Mouse (Mus musculus) C2C12 (cell line): ENCODE results near the gene Ubap2l. TPM values are rescaled to one million over a fixed set of nuclear protein-coding genes. Genes with fewer than 3 reads are reported as not detected.
A peak's percentile ranks its signal among the peaks of the same experiment; 100 is the strongest.

Experiments used
- H3K27me3 ChIP-seq: one replicate; pipeline ENCODE4 v1.6.1; 2011; ENCODE audit not compliant: control insufficient read depth, insufficient read depth, insufficient read length
- H3K36me3 ChIP-seq: one replicate; pipeline ENCODE4 v1.6.1; 2011; ENCODE audit not compliant: control insufficient read depth, insufficient read depth
- H3K4me3 ChIP-seq: one replicate; pipeline ENCODE4 v1.5.1; 2011; ENCODE audit warnings: mild to moderate bottlenecking, control low read depth; ENCODE audit not compliant: poor library complexity, insufficient read depth, severe bottlenecking
- H3K79me2 ChIP-seq: one replicate; pipeline ENCODE4 v1.6.1; 2011; ENCODE audit not compliant: control insufficient read depth, insufficient read depth
- H3K79me3 ChIP-seq: one replicate; pipeline ENCODE4 v1.6.1; 2011; ENCODE audit warnings: low read depth, control low read depth
- H3ac ChIP-seq: one replicate; pipeline ENCODE3; 2011; ENCODE audit warnings: low read depth; ENCODE audit not compliant: control insufficient read depth, insufficient read length
- CEBPB ChIP-seq: IDR thresholded peaks from one replicate; pipeline ENCODE4 v1.6.1; 2011; ENCODE audit warnings: low read depth, mild to moderate bottlenecking, control low read depth, moderate library complexity
- CTCF ChIP-seq: IDR thresholded peaks from one replicate; pipeline ENCODE4 v1.5.1; 2011; ENCODE audit not compliant: control insufficient read depth, insufficient read depth, insufficient read length
- FOSL1 ChIP-seq: IDR thresholded peaks from one replicate; pipeline ENCODE4 v1.8.0; 2011; ENCODE audit warnings: mild to moderate bottlenecking, low read length; ENCODE audit not compliant: poor library complexity, insufficient read depth, severe bottlenecking
- MAX ChIP-seq: IDR thresholded peaks from one replicate; pipeline ENCODE4 v1.6.1; 2011; ENCODE audit warnings: mild to moderate bottlenecking, control low read depth
- MYOD1 ChIP-seq: IDR thresholded peaks from one replicate; pipeline ENCODE4 v1.6.1; 2011; ENCODE audit warnings: low read depth; ENCODE audit not compliant: control insufficient read depth, insufficient read length
- MYOG ChIP-seq: IDR thresholded peaks from one replicate; pipeline ENCODE4 v1.6.1; 2011; ENCODE audit not compliant: control insufficient read depth, insufficient read length; ENCODE audit errors: extremely low read depth
- USF1 ChIP-seq: IDR thresholded peaks from one replicate; pipeline ENCODE4 v1.6.1; 2011; ENCODE audit warnings: low read depth, mild to moderate bottlenecking, control low read depth, moderate library complexity
- microRNA-seq: library from miRNA; unstranded; fragments of <30 nt; microRNA quantifications from one replicate; pipeline ENCODE4, GENCODE M21; 2019; ENCODE audit warnings: borderline microRNAs expressed
- polyA plus RNA-seq: library from polyadenylated mRNA; unstranded; fragments of >200 nt; fragmentation: generic; extraction: Trizol; gene quantifications from one replicate; pipeline ENCODE4 v1.2.1, GENCODE M21; 2012; ENCODE audit warnings: missing spikeins

The Ubap2l gene
- polyA plus RNA-seq, 1 experiment, result 110 TPM

DNA sequence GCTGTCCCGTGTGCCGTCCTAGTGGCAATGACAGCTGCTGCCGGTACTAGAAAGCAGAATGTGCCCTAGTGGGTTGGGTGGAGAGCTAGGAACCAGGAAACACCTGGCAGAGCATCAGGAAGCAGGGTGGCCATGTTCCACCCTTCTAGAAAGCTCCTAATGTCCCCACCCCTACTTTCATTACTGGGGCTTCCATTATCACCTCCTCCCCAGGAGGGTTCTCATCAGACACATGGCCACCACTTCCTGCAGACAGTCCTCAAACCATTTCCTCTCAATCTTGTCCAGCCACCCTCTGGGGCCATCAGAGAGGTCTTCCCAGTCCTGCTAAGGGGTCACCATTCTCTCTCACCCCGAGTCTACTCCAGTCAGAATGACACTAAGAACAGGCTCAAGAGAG lies 91.0 kb downstream of the Ubap2l start:
- Histone ChIP-seq H3K79me3 (peaks cover 18% of the 10 kb centered on the region), H3K36me3 (peaks cover 26% of the 10 kb centered on the region), H3K4me3 (peak overlapping the region; percentile 73), H3K27me3 (no peaks in the 10 kb centered on the region), H3K79me2 (peaks cover 66% of the 10 kb centered on the region), H3ac (peak overlapping the region; percentile 65)
- no peak for TF ChIP-seq FOSL1
- no peak for TF ChIP-seq MYOG
- TF ChIP-seq CEBPB, result no peak
- TF ChIP-seq CTCF, result no peak
- TF ChIP-seq MYOD1, result no peak
- no peak for TF ChIP-seq MAX
- no peak for TF ChIP-seq USF1

DNA sequence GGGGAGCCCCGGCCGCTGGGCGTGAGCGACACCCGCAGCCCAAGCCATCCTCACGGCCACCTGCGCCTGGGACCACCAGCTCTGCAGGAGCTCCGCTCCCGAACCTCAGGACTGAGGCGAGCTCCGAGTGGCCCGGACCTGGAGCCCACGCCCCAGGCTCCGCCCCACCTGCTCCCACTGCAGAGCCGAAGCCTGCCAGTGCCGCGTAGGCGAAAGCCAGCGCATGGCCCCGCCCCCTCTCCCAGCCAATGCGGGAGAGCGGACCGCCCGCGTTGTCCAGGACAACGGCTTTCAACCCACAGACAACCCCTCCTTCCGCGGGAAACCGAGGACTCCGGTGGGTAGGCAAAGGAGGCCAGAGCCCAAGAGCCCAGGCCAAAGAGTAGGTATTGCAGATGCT lies 92.0 kb downstream of the Ubap2l start:
- Histone ChIP-seq H3K79me3 (peaks cover 18% of the 10 kb centered on the region), H3K36me3 (peaks cover 36% of the 10 kb centered on the region), H3K79me2 (peaks cover 66% of the 10 kb centered on the region), H3K4me3 (peak overlapping the region; percentile 31), H3K27me3 (no peaks in the 10 kb centered on the region), H3ac (peak overlapping the region; percentile 88)
- TF ChIP-seq USF1, result no peak
- peak; percentile 15 for TF ChIP-seq MAX
- no peak for TF ChIP-seq CEBPB
- TF ChIP-seq FOSL1, result no peak

DNA sequence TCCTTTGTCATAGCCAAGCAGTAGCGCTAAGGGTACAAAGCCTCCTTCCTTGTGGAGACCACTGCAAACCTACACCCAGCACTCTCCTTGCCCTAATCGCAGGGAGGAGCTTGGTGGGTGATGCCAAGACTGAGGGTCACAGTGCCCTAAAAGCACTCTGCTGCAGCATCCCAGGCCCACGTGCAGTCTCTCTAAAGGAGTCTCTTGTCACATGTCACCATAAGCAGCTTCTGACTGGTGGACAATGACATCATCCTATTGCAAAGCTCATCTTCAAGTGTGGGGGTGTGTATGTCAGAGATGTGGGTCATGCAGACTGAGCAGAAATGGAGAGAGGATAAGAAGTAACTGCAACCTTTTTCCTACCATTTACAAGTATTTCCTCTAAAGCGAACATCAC lies 93.0 kb downstream of the Ubap2l start:
- Histone ChIP-seq H3K79me2 (peaks cover 57% of the 10 kb centered on the region), H3K27me3 (no peaks in the 10 kb centered on the region), H3ac (no peak overlapping the region), H3K36me3 (peaks cover 42% of the 10 kb centered on the region), H3K79me3 (peaks cover 18% of the 10 kb centered on the region), H3K4me3 (no peak overlapping the region)
- TF ChIP-seq USF1, result peak; percentile 25
- TF ChIP-seq MAX, result no peak

DNA sequence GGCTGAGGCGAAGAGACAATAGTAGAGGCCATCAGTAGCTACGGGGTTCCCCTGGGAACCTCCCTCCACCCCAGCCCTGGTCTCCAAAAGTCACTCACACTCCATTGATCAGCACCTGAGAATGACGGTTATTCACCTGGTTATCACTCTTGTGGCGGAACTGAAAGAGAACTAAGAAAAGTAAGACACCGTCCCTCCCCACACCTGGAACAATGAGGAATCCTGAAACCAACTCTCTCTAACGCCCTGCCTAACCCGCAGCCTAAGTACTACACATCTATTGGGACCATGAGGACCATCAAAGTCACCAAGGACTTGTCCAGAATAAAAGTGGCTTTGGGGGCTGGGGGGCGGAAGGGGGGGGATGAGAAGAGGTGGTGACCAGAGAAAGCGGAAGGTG lies 94.5 kb downstream of the Ubap2l start:
- Histone ChIP-seq H3K27me3 (no peaks in the 10 kb centered on the region), H3K79me3 (peaks cover 18% of the 10 kb centered on the region), H3K36me3 (peaks cover 56% of the 10 kb centered on the region), H3ac (no peak overlapping the region), H3K79me2 (peaks cover 42% of the 10 kb centered on the region), H3K4me3 (no peak overlapping the region)
- TF ChIP-seq MAX (no peak), FOSL1 (no peak), USF1 (no peak), MYOD1 (no peak), CTCF (no peak)

DNA sequence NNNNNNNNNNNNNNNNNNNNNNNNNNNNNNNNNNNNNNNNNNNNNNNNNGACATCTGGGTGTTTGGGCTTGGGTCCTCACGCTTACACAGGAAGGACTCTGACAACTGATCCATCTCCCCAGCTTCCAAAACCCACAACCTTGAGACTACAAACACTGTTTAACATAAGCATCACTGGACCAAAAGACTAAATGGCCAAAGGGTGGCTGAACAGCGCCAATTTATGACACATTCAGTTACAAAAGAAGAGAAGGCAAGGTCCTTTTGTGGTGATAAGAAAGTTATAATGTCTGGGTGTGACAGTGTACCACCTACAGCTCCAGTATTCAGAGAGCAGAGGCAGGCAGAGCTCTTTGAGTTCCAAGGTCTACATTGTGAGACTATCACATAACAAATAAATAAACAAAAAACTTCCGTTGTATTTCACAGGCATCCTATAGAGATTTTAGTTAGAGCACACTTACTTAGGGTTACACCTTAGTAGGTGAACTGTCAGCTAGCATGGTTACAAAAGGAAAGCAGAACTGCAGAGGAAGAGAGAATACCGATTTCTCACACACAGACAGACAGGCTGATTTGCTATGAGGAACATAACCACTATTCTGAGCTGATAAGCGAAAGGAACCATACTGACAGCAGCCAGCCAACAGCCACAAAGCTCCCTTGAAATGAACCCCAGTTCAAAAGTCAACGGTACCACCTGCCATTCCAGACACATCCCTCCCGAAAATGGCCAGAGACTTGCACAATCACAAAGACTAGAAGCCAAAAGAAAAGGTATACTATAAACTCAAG lies 96.1 kb downstream of the Ubap2l start:
- Histone ChIP-seq H3K27me3 (no peaks in the 10 kb centered on the region), H3K79me3 (peaks cover 10% of the 10 kb centered on the region), H3ac (no peak overlapping the region), H3K79me2 (peaks cover 27% of the 10 kb centered on the region), H3K36me3 (peaks cover 71% of the 10 kb centered on the region), H3K4me3 (no peak overlapping the region)
- TF ChIP-seq CEBPB (no peak), MYOG (no peak)

DNA sequence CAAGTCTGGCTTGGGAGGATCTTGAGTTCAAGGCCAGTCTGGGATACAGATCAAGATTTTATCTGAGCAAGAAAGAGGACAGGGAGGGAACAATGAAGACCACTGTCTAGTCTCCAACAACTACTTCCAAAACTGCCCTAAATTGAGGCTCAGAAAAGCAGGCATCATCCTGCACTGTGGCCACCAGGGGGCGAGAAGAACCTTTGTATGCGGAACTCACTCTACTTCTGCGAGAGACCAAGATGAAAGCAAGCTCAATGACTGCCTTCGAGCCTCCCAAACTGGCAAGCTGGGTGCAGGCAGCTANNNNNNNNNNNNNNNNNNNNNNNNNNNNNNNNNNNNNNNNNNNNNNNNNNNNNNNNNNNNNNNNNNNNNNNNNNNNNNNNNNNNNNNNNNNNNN lies 99.0 kb downstream of the Ubap2l start:
- peak; percentile 58 for TF ChIP-seq CTCF
- TF ChIP-seq CEBPB, result no peak
- no peak for TF ChIP-seq MYOD1
- TF ChIP-seq MAX, result no peak
- TF ChIP-seq FOSL1, result no peak
- TF ChIP-seq USF1, result no peak
- no peak for TF ChIP-seq MYOG
- Histone ChIP-seq H3K79me3 (no peaks in the 10 kb centered on the region), H3K36me3 (peaks cover 88% of the 10 kb centered on the region), H3K27me3 (no peaks in the 10 kb centered on the region), H3K79me2 (no peaks in the 10 kb centered on the region), H3ac (no peak overlapping the region), H3K4me3 (no peak overlapping the region)

Small RNA genes lying within 50 kb of the gene (microRNA-seq; reads per million reads assigned to microRNA genes)
- gene Mir190b (24.5 reads per million, percentile 64 among the genes with 10 or more reads in this experiment), gene Mir7669 (1.7 reads per million, percentile 36 among the genes with 10 or more reads in this experiment)

Other genes starting within 250 kb of the Ubap2l start
- not detected for gene She, start 221.3 kb downstream of the Ubap2l start, polyA plus RNA-seq
- gene Il6ra, start 139.4 kb downstream of the Ubap2l start, polyA plus RNA-seq, result 1.2 TPM
- gene Atp8b2, start 89.1 kb downstream of the Ubap2l start, polyA plus RNA-seq, result 26.8 TPM
- 296 TPM for gene Hax1, start 53.8 kb downstream of the Ubap2l start, polyA plus RNA-seq
- 67.6 TPM for gene 4933434E20Rik, start 992 bp downstream of the Ubap2l start, polyA plus RNA-seq
- gene Tpm3, start 20.0 kb upstream of the Ubap2l start, polyA plus RNA-seq, result 341 TPM
- 0.47 TPM for gene Nup210l, start 51.5 kb upstream of the Ubap2l start, polyA plus RNA-seq
- gene Rps27, start 161.0 kb upstream of the Ubap2l start, polyA plus RNA-seq, result 4,707 TPM
- gene Rab13, start 161.1 kb upstream of the Ubap2l start, polyA plus RNA-seq, result 28.2 TPM
- 36.1 TPM for gene Jtb, start 179.0 kb upstream of the Ubap2l start, polyA plus RNA-seq
- 0.06 TPM for gene Creb3l4, start 190.9 kb upstream of the Ubap2l start, polyA plus RNA-seq
- 82.1 TPM for gene Slc39a1, start 195.5 kb upstream of the Ubap2l start, polyA plus RNA-seq
- gene Crtc2, start 201.5 kb upstream of the Ubap2l start, polyA plus RNA-seq, result 25.7 TPM
- gene Dennd4b, start 212.6 kb upstream of the Ubap2l start, polyA plus RNA-seq, result 2.6 TPM
- gene Gatad2b, start 240.6 kb upstream of the Ubap2l start, polyA plus RNA-seq, result 14.2 TPM